Mouse (Mus musculus): ENCODE measurements around the gene Unc80. TPM values are rescaled to one million over a fixed set of nuclear protein-coding genes. Genes with fewer than 3 reads are reported as not detected.

Gene Unc80
- polyA plus RNA-seq, 1 experiment from 2014 or later, result 6.8 TPM

Other genes with a start within 250 kb of the Unc80 start
- 37.4 and 38.0 TPM in 2 replicates for gene Rpe, start 232.5 kb downstream of the Unc80 start, polyA plus RNA-seq (2015; fragmentation: Nextera tagmentation; extraction: Ambion mirVana)

All from hindbrain, embryonic 15.5 days (tissue).